Mouse (Mus musculus): ENCODE measurements around the gene Erg.

Erg gene

DNA sequence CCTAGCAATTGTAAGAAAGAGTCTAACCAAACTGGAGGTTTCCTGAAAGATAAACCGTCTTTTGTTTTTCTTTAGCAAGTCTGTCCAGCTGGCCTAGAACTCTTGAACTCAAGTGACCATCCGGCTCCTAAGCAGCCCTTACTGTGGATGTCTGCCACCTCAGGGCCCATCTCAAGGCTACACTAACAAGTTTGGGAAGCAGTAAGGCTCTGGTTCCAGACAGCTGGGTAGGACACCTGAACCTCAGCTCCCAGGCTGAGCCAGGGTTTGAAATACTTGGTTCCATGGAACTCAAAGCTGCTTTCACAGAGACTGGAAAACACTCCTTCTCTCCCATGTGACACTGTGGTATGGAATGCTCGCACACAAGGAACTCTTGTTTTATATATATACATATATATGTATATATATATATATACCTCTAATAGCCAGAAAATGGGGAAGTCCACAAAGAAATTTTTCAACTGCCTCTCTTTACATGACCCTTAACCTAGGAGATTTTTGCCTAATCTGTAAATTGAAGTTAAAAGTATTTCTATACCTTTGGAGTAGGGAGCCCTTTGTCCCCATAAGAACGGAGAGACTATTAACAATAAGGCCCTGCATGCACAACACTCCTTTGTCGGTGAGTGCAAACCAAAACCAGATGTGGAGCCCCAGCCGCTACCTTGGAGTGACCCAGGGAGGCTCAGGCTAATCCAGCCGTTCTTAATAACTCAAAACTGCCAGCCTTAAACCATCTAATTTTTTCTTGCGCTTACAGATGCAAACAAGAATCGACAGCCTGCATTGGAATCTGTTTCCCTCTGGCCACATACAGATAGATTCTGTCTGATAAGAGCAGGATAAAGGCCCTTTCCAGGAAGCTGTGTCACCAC lies 116.9 kb downstream of the Erg start:
- TF ChIP-seq GATA4 (IDR thresholded peaks at IDR 0.05; ENCODE audit: insufficient replicate concordance, low read length), result no peak

DNA sequence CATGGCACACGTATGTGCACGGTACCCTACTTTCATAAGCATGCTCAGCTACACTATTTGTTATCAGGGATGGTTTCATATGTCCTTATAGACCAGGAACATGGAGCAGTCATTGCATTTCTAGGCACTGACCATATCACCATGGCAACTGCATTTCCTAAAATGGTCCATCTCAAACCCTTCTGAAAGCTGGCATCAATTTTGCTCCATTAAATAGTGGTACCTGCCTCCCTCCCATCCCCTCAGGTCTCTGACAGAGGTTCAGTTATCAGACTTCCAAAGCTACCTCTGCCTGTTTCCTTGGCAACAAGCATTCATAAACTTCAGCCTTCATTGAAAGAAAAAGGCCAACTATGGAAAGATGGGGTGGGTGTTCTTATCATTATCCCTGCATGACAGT lies 118.5 kb downstream of the Erg start:
- TF ChIP-seq GATA4 (IDR thresholded peaks at IDR 0.05; ENCODE audit: insufficient replicate concordance, low read length), result no peak

DNA sequence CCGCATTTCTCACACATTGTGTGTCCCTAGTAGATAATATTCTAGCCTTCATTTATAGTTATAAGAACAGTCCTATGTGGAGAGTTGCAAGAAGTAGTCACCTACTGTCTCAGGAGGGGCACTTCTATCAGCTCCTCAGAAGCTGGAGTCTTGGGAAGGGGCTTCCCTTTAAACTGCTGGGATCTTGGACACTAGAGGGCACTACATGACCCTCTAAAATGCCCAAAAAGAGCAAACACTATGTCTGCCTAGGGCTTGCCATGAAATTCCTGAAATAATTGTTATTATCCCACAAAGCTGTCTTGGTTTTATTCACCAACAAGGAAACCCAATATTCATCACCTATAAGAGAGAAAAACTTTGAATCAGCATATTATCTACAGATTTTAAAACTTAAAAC lies 119.8 kb downstream of the Erg start:
- TF ChIP-seq GATA4 (IDR thresholded peaks at IDR 0.05; ENCODE audit: insufficient replicate concordance, low read length), result no peak

DNA sequence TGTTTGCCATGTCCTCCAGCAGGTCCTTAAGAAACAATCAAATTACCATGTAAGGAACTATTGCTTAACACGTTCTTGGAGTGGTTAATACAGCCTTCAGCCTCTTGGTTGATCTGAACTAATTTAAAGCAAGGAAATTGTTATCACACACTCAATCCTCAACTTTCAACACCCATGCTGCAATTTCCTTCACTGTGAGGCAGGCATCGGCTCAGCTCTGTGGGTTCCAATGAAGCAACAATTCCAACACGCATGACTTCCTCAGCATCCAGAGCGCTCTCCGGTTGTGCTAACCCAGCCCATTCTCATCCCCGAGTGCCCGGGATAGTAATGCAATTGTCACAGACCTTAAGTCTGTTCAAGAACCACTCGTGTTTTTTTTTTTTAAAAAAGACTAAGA lies 121.8 kb downstream of the Erg start:
- no peak for TF ChIP-seq GATA4 (IDR thresholded peaks at IDR 0.05; ENCODE audit: insufficient replicate concordance, low read length)

DNA sequence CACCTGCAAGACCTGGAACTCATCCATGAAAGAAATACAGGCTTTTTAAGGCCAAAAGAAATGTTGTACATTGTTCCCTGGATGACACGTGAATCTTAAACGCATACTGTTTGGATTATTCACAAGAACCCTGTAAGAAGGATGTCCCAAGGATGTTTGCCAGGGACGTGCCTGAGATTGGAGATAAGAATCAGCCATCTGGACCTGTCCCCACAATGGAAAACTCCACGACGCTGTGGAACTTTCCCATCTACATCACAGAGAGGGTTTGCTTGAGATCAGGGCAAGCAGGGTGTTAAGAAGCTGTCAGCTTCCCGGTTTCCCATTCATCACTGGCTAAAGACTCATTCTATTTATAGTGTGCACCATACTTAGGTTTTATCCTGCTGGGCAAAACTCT lies 122.6 kb downstream of the Erg start:
- TF ChIP-seq GATA4 (IDR thresholded peaks at IDR 0.05; ENCODE audit: insufficient replicate concordance, low read length), result no peak

DNA sequence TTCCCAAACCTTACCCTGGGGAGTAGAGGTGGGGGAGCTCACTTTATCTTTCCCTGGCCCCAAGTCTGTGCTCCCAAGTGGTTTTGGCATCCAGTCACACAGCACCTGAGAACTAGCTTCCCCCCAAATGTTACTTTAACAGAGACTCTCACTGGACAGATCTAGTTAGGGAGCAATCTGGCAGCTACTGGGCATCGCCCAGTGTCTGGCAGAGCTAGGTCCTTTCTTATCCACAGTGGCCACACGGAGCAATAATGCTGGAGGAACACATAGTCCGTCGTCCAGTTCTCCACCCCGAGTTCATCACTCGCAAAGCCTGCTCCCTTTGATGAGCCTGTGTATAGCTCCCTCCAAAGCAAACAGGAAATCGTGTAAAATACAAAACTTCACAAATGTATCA lies 124.5 kb downstream of the Erg start:
- no peak for TF ChIP-seq GATA4 (IDR thresholded peaks at IDR 0.05; ENCODE audit: insufficient replicate concordance, low read length)

DNA sequence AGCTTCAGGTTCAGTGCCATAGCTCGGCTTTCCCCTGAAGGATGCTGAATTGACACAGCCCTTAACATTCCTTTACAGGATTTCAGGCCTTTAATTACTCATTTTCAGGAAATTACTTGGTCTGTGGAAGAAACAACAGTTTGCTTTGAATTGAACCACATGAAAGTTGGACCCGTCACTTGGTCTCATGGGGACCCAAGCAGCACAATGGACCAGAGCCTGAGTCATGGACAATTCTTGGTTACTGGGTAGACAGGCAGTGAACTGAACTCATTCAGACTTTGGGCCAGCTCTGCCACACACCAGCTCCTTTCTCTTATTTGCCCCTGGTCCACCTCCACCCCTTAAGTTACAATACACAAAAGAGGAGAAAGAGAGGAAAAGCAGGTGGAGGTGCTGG lies 126.1 kb downstream of the Erg start:
- TF ChIP-seq GATA4 (IDR thresholded peaks at IDR 0.05; ENCODE audit: insufficient replicate concordance, low read length), result no peak

DNA sequence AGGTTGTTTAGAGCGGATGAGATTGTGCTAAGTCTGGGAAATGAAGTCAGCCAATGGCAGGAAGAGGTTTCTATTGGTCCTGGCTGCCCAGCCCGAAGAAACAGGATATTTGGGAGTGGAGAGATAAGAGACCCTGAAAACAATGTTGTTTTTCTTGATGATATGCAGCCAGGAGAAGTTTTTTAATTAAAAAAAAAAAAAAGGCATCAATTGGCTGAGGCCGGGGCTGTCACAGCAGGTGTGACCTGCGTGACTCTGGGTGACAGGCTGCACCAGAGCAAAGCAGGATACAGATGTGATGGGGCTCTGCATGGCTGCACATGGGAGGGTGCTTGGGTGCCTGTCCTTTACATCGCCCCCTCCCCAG lies 127.1 kb downstream of the Erg start:
- 0 out of 2 replicates have a peak, but pooled peaks have one; percentile 42 for TF ChIP-seq GATA4 (IDR thresholded peaks at IDR 0.05; ENCODE audit: insufficient replicate concordance, low read length)

DNA sequence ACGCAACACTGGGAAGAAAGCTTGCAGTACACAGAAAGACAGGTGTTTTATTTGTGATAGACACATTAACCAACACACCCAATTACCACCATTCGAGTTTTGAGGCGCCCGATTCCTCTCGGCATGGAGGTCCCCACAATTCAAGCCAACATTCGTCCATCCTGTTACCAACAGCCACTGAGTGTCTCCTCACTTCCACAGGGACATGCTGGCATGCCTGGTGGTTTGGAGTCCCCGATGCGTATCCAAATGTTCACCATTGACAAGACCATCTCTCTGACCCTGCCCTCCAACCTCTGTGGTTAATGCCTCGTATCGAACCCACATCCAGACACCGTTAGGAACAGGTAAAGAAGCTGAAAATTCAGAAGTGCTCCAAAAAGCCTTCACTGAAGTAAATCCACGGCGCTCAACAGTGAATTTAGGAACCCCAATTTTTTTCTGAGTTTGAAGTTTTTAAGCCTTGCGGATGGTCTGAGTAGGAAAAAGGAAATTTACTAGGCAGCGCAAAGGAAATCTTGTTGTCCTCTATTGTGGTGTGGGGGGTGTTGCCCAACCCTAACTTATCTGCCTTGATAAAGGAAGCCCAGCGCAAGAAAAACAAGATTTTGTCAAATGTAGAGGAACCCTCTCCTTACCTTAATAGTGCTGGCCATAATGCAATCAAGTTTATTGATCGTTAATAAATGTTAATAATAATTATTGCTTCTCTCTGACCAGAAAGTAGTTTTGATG lies 127.6 kb downstream of the Erg start:
- peak; percentile 87 for TF ChIP-seq GATA4 (IDR thresholded peaks at IDR 0.05; ENCODE audit: insufficient replicate concordance, low read length)

DNA sequence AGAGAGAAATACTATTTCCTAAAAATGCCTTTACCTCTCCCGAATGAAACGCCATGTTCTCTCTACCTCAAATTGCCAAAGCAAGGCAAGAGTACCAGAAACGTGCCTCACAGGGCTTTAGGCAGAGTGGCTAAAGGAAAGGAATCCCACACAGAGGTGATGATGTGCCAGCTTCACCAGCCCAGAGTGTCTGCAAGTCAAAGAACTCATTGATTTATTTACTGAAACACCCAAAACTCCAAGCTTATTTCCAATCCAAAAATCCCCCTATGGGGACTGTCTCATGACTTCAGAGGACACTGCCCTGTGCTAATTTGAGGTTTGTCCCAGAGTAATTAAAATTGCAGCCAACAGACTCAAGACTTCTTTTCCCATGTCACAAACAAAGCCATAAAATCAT lies 129.4 kb downstream of the Erg start:
- no peak for TF ChIP-seq GATA4 (IDR thresholded peaks at IDR 0.05; ENCODE audit: insufficient replicate concordance, low read length)

DNA sequence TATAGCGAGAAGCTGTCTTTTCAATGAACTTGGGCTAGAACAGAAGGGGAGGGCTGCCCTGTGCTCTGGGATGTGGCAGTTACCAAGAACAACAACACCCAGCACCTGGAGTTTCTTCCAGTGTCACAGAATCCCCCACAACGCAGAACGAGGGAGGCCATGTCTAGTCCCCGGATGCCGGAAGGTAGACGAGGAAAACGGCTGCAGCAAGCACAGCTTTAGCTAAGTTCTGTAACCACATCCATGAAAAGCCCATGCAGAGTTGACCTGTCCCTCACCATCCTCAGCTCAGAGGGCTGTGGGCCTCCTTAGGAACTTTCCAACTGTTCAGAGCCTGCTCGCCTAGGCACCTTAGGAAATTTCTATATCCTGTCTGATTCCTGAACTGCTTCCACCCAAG lies 130.5 kb downstream of the Erg start:
- no peak for TF ChIP-seq GATA4 (IDR thresholded peaks at IDR 0.05; ENCODE audit: insufficient replicate concordance, low read length)

DNA sequence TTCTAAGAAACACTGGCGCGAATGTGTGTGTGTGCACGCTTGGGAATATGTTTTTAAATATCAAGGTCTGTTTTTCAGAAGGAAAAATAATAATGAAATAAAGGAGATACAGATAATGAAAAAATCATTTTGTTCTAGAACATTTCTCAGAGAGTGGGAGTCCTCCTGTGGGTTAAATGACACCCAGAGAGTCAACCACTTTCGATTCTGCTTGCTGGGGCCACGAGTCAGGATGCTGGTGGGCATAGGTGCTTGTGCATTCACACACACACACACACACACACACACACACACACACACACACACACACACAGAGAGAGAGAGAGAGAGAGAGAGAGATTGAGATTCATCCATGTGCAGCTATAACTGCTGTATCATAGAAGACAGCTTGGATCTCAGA lies 130.9 kb downstream of the Erg start:
- TF ChIP-seq GATA4 (IDR thresholded peaks at IDR 0.05; ENCODE audit: insufficient replicate concordance, low read length), result no peak

DNA sequence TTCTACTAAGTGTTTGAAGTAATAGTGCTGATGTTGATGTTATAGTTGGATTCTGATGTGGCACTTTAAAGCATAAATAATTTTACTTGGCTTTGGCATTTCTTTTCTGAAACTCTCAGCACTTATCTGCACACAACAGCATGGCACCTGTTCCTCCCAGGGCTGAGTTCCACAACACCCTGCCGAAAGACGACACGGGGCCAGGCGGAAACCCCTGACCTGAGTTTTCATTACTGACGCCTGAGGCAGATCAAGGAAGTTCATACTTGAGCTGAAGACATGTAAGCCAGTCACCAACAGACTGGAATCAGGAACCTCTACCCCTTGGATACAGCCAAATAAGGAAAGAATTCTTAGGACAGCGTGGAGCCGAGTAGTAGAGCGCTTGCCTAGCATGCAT lies 134.0 kb downstream of the Erg start:
- no peak for TF ChIP-seq GATA4 (IDR thresholded peaks at IDR 0.05; ENCODE audit: insufficient replicate concordance, low read length)

DNA sequence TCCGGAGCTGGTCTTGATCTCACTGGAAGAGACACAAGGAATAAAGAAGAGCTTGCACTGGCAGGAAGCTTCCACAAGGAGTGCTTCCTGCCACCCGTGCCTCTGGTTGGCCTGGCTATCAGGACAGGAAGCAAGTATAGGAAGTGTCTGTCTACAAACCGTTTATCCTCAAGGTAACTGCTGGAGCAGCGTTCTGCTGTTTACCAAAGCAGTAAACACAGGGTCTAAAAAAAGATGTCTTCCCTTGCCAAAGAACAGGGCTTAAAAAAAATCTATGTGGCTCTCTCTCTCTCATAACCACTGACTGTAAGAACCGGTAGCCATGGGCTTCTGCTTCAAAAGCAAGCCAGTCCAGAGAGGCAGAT lies 137.1 kb downstream of the Erg start:
- TF ChIP-seq GATA4 (IDR thresholded peaks at IDR 0.05; ENCODE audit: insufficient replicate concordance, low read length), result peak; percentile 64; the same call in 1 of the 2 replicates

DNA sequence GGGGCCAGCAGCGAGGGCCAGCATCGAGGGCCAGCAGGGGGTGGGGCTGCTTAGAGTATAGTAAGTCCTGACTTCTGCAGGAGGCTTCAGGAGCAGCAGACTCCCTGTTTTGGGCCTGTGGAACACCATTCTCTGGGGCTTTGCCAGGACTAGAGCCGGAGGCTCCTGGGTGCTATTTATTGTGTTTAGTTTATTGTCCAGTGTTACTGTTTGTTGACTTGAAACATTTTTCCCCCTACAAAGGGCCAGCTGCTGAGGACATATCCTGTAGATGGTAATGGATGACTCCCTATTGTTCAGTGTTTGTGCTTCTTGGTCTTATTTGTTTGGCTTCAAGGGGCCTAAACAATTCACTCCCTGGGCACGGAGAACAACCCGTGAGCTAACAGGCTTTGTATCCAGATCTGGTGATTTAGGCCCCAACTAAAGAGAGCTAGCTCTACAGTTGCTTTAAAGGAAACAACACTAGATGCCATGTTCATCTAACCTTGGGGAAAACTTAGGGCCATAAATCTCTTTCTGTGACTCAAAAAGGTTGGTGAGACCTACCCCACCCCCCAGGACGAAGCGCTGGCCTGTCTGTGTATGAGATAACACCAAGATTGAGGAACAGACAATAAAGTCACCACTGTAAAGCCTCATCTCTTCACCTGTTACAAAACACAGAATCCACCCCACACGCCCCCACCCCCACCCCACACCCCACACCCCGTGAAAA lies 137.6 kb downstream of the Erg start:
- no peak for TF ChIP-seq GATA4 (IDR thresholded peaks at IDR 0.05; ENCODE audit: insufficient replicate concordance, low read length)

DNA sequence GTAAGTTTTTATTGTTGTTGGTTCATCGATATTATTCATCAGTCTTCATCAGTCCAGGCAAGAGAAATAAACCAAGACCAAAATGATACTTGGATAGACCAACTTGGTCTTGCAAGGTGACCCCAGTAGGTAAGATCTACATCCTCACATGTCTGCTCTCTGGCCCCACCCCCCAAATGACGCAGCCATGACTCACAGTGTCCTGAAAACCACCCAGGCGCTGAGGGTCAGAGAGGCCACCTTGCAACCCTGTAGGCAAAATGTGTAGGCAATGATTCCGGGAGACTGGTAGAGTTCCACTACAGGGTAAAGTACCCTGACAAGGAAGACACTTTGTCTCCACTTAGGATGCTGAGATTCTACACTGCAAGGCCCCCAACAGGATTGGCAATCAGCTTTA lies 138.5 kb downstream of the Erg start:
- TF ChIP-seq GATA4 (IDR thresholded peaks at IDR 0.05; ENCODE audit: insufficient replicate concordance, low read length), result no peak
